Mouse (Mus musculus): ENCODE data around the gene Nxn. TPM values are rescaled to one million over a fixed set of nuclear protein-coding genes. Genes with fewer than 3 reads are reported as not detected.
A peak's percentile ranks its signal among the peaks of the same experiment; 100 is the strongest.

The Nxn gene
- polyA plus RNA-seq, 1 experiment from 2014 or later = 26.0 TPM

- Histone ChIP-seq H3K4me1 (replicated peaks; ENCODE audit: insufficient read depth, low read length) (peaks cover 18% of the 10 kb centered on the region), H3K27ac (no peak overlapping the region), H3K4me2 (ENCODE audit: low read length) (no peak overlapping the region), H3K27me3 (ENCODE audit: insufficient read depth, low read length) (no peaks in the 10 kb centered on the region), H3K9me3 (replicated peaks; ENCODE audit: low read length) (no peaks in the 10 kb centered on the region), H3K9ac (ENCODE audit: low read depth, low read length) (no peak overlapping the region), H3K4me3 (replicated peaks; ENCODE audit: low read depth, low read length) (no peak overlapping the region), H3K36me3 (ENCODE audit: insufficient read depth, low read length) (no peaks in the 10 kb centered on the region)
- DNase-seq (ENCODE audit: low spot score) = no peak
- no peak for ATAC-seq (replicated peaks; ENCODE audit: low FRiP score, low read depth)
- WGBS = 86% methylated on average over 6 of the region's 6 CpGs
- peak; percentile 17; the same call in 1 of the 2 replicates for TF ChIP-seq CTCF (IDR thresholded peaks at IDR 0.05; ENCODE audit: low read depth)
These were observed 115.1 kb downstream of the Nxn start for GRCm38 (mm10) chr11:76283841-76284240.

- 0 out of 2 replicates have a peak, but pooled peaks cover 5% of the 10 kb centered on the region for H3K4me1 ChIP-seq (replicated peaks; ENCODE audit: insufficient read depth, low read length)
- 0 out of 2 replicates have a peak, but pooled peaks cover 4% of the 10 kb centered on the region for H3K36me3 ChIP-seq (ENCODE audit: insufficient read depth, low read length)
- ATAC-seq (replicated peaks; ENCODE audit: low FRiP score, low read depth) = 0 out of 2 replicates have a peak, but pooled peaks have one; percentile 49
- no peaks in the 10 kb centered on the region for H3K27me3 ChIP-seq (ENCODE audit: insufficient read depth, low read length)
- no peak for DNase-seq (ENCODE audit: low spot score)
- H3K9me3 ChIP-seq (replicated peaks; ENCODE audit: low read length) = no peaks in the 10 kb centered on the region
- WGBS = 57% methylated on average over 2 of the region's 2 CpGs
- no peak overlapping the region for H3K4me2 ChIP-seq (ENCODE audit: low read length)
- TF ChIP-seq CTCF (IDR thresholded peaks at IDR 0.05; ENCODE audit: low read depth) = no peak
- H3K9ac ChIP-seq (ENCODE audit: low read depth, low read length) = no peak overlapping the region
- H3K4me3 ChIP-seq (replicated peaks; ENCODE audit: low read depth, low read length) = no peak overlapping the region
- H3K27ac ChIP-seq = peak overlapping the region; percentile 36; the same call in 1 of the 2 replicates
These were observed 119.0 kb downstream of the Nxn start for GRCm38 (mm10) chr11:76279971-76280370.

- DNase-seq (ENCODE audit: low spot score) (no peak), ATAC-seq (replicated peaks; ENCODE audit: low FRiP score, low read depth) (no peak)
- Histone ChIP-seq H3K36me3 (ENCODE audit: insufficient read depth, low read length) (0 out of 2 replicates have a peak, but pooled peaks cover 4% of the 10 kb centered on the region), H3K4me3 (replicated peaks; ENCODE audit: low read depth, low read length) (no peak overlapping the region), H3K9ac (ENCODE audit: low read depth, low read length) (no peak overlapping the region), H3K27ac (peak overlapping the region; percentile 40; the same call in 1 of the 2 replicates), H3K4me2 (ENCODE audit: low read length) (no peak overlapping the region), H3K4me1 (replicated peaks; ENCODE audit: insufficient read depth, low read length) (0 out of 2 replicates have a peak, but pooled peaks cover 5% of the 10 kb centered on the region), H3K27me3 (ENCODE audit: insufficient read depth, low read length) (no peaks in the 10 kb centered on the region), H3K9me3 (replicated peaks; ENCODE audit: low read length) (no peaks in the 10 kb centered on the region)
- WGBS = 49% methylated on average over 14 of the region's 14 CpGs
- TF ChIP-seq CTCF (IDR thresholded peaks at IDR 0.05; ENCODE audit: low read depth) = no peak
These were observed 119.7 kb downstream of the Nxn start for GRCm38 (mm10) chr11:76278960-76279852.

- no peaks in the 10 kb centered on the region for H3K27me3 ChIP-seq (ENCODE audit: insufficient read depth, low read length)
- WGBS = 63% methylated on average over 4 of the region's 4 CpGs
- H3K36me3 ChIP-seq (ENCODE audit: insufficient read depth, low read length) = 0 out of 2 replicates have a peak, but pooled peaks cover 4% of the 10 kb centered on the region
- H3K4me3 ChIP-seq (replicated peaks; ENCODE audit: low read depth, low read length) = no peak overlapping the region
- no peak overlapping the region for H3K4me2 ChIP-seq (ENCODE audit: low read length)
- no peak overlapping the region for H3K27ac ChIP-seq
- no peaks in the 10 kb centered on the region for H3K4me1 ChIP-seq (replicated peaks; ENCODE audit: insufficient read depth, low read length)
- DNase-seq (ENCODE audit: low spot score) (no peak), ATAC-seq (replicated peaks; ENCODE audit: low FRiP score, low read depth) (no peak)
- TF ChIP-seq CTCF (IDR thresholded peaks at IDR 0.05; ENCODE audit: low read depth) = peak; percentile 71
- no peak overlapping the region for H3K9ac ChIP-seq (ENCODE audit: low read depth, low read length)
- H3K9me3 ChIP-seq (replicated peaks; ENCODE audit: low read length) = no peaks in the 10 kb centered on the region
These were observed 126.5 kb downstream of the Nxn start for GRCm38 (mm10) chr11:76272440-76272839.

GRCm38 (mm10) chr11:76268521-76269065 is 130.3 kb downstream of the Nxn start:
- no peaks in the 10 kb centered on the region for H3K9me3 ChIP-seq (replicated peaks; ENCODE audit: low read length)
- H3K27ac ChIP-seq = no peak overlapping the region
- no peak for DNase-seq (ENCODE audit: low spot score)
- H3K4me1 ChIP-seq (replicated peaks; ENCODE audit: insufficient read depth, low read length) = no peaks in the 10 kb centered on the region
- H3K9ac ChIP-seq (ENCODE audit: low read depth, low read length) = no peak overlapping the region
- no peak overlapping the region for H3K4me3 ChIP-seq (replicated peaks; ENCODE audit: low read depth, low read length)
- H3K4me2 ChIP-seq (ENCODE audit: low read length) = no peak overlapping the region
- no peak for ATAC-seq (replicated peaks; ENCODE audit: low FRiP score, low read depth)
- H3K36me3 ChIP-seq (ENCODE audit: insufficient read depth, low read length) = no peaks in the 10 kb centered on the region
- H3K27me3 ChIP-seq (ENCODE audit: insufficient read depth, low read length) = no peaks in the 10 kb centered on the region
- WGBS = 82% methylated on average over 6 of the region's 6 CpGs
- no peak for TF ChIP-seq CTCF (IDR thresholded peaks at IDR 0.05; ENCODE audit: low read depth)

- Histone ChIP-seq H3K27me3 (ENCODE audit: insufficient read depth, low read length) (no peaks in the 10 kb centered on the region), H3K4me1 (replicated peaks; ENCODE audit: insufficient read depth, low read length) (no peaks in the 10 kb centered on the region), H3K27ac (no peak overlapping the region), H3K4me2 (ENCODE audit: low read length) (no peak overlapping the region), H3K4me3 (replicated peaks; ENCODE audit: low read depth, low read length) (no peak overlapping the region), H3K36me3 (ENCODE audit: insufficient read depth, low read length) (no peaks in the 10 kb centered on the region), H3K9me3 (replicated peaks; ENCODE audit: low read length) (no peaks in the 10 kb centered on the region), H3K9ac (ENCODE audit: low read depth, low read length) (no peak overlapping the region)
- 72% methylated on average over 5 of the region's 5 CpGs for WGBS
- ATAC-seq (replicated peaks; ENCODE audit: low FRiP score, low read depth) = no peak
- no peak for TF ChIP-seq CTCF (IDR thresholded peaks at IDR 0.05; ENCODE audit: low read depth)
- no peak for DNase-seq (ENCODE audit: low spot score)
These were observed 130.9 kb downstream of the Nxn start for GRCm38 (mm10) chr11:76268001-76268459.
